Mouse (Mus musculus): ENCODE measurements around the gene Card9. TPM values are rescaled to one million over a fixed set of nuclear protein-coding genes. Genes with fewer than 3 reads are reported as not detected.
A peak's percentile ranks its signal among the peaks of the same experiment; 100 is the strongest.

The Card9 gene
- polyA plus RNA-seq, 1 experiment from 2014 or later, result 3.0 TPM

GRCm38 (mm10) chr2:26323589-26324325, 37.0 kb downstream of the Card9 start:
- Histone ChIP-seq H3K27ac (no peak overlapping the region), H3K4me2 (no peak overlapping the region), H3K36me3 (peaks cover 59% of the 10 kb centered on the region), H3K9me3 (no peaks in the 10 kb centered on the region), H3K4me1 (0 out of 2 replicates have a peak, but pooled peaks cover 8% of the 10 kb centered on the region), H3K4me3 (no peak overlapping the region), H3K9ac (no peak overlapping the region), H3K27me3 (no peaks in the 10 kb centered on the region)
- WGBS, result 83% methylated on average over 13 of the region's 13 CpGs
- ATAC-seq (ENCODE audit: borderline replicate concordance, extremely low read depth, low FRiP score, low TSS enrichment), result no peak

GRCm38 (mm10) chr2:26320245-26321185, 40.2 kb downstream of the Card9 start:
- H3K36me3 ChIP-seq, result peaks cover 36% of the 10 kb centered on the region
- peaks cover 35% of the 10 kb centered on the region for H3K4me1 ChIP-seq
- H3K9ac ChIP-seq, result no peak overlapping the region
- no peak overlapping the region for H3K4me3 ChIP-seq
- no peak overlapping the region for H3K27ac ChIP-seq
- no peaks in the 10 kb centered on the region for H3K27me3 ChIP-seq
- ATAC-seq (ENCODE audit: borderline replicate concordance, extremely low read depth, low FRiP score, low TSS enrichment), result no peak
- no peaks in the 10 kb centered on the region for H3K9me3 ChIP-seq
- no peak overlapping the region for H3K4me2 ChIP-seq
- 81% methylated on average over 14 of the region's 14 CpGs for WGBS

- H3K27me3 ChIP-seq, result no peaks in the 10 kb centered on the region
- H3K4me1 ChIP-seq, result peaks cover 39% of the 10 kb centered on the region
- WGBS, result 83% methylated on average over 13 of the region's 13 CpGs
These were observed 41.0 kb downstream of the Card9 start for GRCm38 (mm10) chr2:26319519-26320244.

GRCm38 (mm10) chr2:26319109-26319508, 41.6 kb downstream of the Card9 start:
- H3K4me1 ChIP-seq, result peaks cover 43% of the 10 kb centered on the region
- no peaks in the 10 kb centered on the region for H3K9me3 ChIP-seq
- WGBS, result 86% methylated on average over 9 of the region's 9 CpGs
- peaks cover 22% of the 10 kb centered on the region for H3K36me3 ChIP-seq
- no peak overlapping the region for H3K9ac ChIP-seq
- no peak for ATAC-seq (ENCODE audit: borderline replicate concordance, extremely low read depth, low FRiP score, low TSS enrichment)
- no peaks in the 10 kb centered on the region for H3K27me3 ChIP-seq
- no peak overlapping the region for H3K4me2 ChIP-seq
- H3K27ac ChIP-seq, result no peak overlapping the region
- no peak overlapping the region for H3K4me3 ChIP-seq

More at GRCm38 (mm10) chr2:26319519-26320244, 41.0 kb downstream of the Card9 start:
- ATAC-seq (ENCODE audit: borderline replicate concordance, extremely low read depth, low FRiP score, low TSS enrichment), result no peak
- Histone ChIP-seq H3K36me3 (peaks cover 28% of the 10 kb centered on the region), H3K27ac (no peak overlapping the region), H3K4me3 (no peak overlapping the region), H3K9me3 (no peaks in the 10 kb centered on the region), H3K4me2 (no peak overlapping the region), H3K9ac (no peak overlapping the region)

GRCm38 (mm10) chr2:26317991-26318672, 42.6 kb downstream of the Card9 start:
- 0 out of 2 replicates have a peak overlapping the region, but pooled peaks have one; percentile 68 for H3K4me3 ChIP-seq
- H3K9ac ChIP-seq, result peak overlapping the region; percentile 14
- 85% methylated on average over 3 of the region's 3 CpGs for WGBS
- H3K27ac ChIP-seq, result no peak overlapping the region
- H3K4me2 ChIP-seq, result peak overlapping the region; percentile 68; the same call in 1 of the 2 replicates
- H3K4me1 ChIP-seq, result peaks cover 50% of the 10 kb centered on the region
- H3K36me3 ChIP-seq, result 0 out of 2 replicates have a peak, but pooled peaks cover 12% of the 10 kb centered on the region
- no peak for ATAC-seq (ENCODE audit: borderline replicate concordance, extremely low read depth, low FRiP score, low TSS enrichment)
- H3K9me3 ChIP-seq, result no peaks in the 10 kb centered on the region
- no peaks in the 10 kb centered on the region for H3K27me3 ChIP-seq

- peak overlapping the region; percentile 84 for H3K9ac ChIP-seq
- ATAC-seq (ENCODE audit: borderline replicate concordance, extremely low read depth, low FRiP score, low TSS enrichment), result no peak
- H3K4me1 ChIP-seq, result peaks cover 54% of the 10 kb centered on the region
- H3K4me3 ChIP-seq, result peak overlapping the region; percentile 68
- H3K27ac ChIP-seq, result peak overlapping the region; percentile 97
- no peaks in the 10 kb centered on the region for H3K9me3 ChIP-seq
- WGBS, result 38% methylated on average over 3 of the region's 3 CpGs
- no peaks in the 10 kb centered on the region for H3K27me3 ChIP-seq
- peak overlapping the region; percentile 68 for H3K4me2 ChIP-seq
- 0 out of 2 replicates have a peak, but pooled peaks cover 5% of the 10 kb centered on the region for H3K36me3 ChIP-seq
These were observed 43.3 kb downstream of the Card9 start for GRCm38 (mm10) chr2:26317371-26317770.

GRCm38 (mm10) chr2:26316576-26317246, 44.0 kb downstream of the Card9 start:
- H3K9me3 ChIP-seq, result no peaks in the 10 kb centered on the region
- ATAC-seq (ENCODE audit: borderline replicate concordance, extremely low read depth, low FRiP score, low TSS enrichment), result no peak
- H3K4me2 ChIP-seq, result peak overlapping the region; percentile 68
- peak overlapping the region; percentile 97 for H3K27ac ChIP-seq
- WGBS, result 35% methylated on average over 9 of the region's 9 CpGs
- no peaks in the 10 kb centered on the region for H3K27me3 ChIP-seq
- peak overlapping the region; percentile 68 for H3K4me3 ChIP-seq
- H3K4me1 ChIP-seq, result peaks cover 56% of the 10 kb centered on the region
- H3K36me3 ChIP-seq, result no peaks in the 10 kb centered on the region
- H3K9ac ChIP-seq, result peak overlapping the region; percentile 84

- H3K36me3 ChIP-seq, result no peaks in the 10 kb centered on the region
- WGBS, result under 1% methylated on average over 11 of the region's 11 CpGs
- peak; percentile 1; the same call in 1 of the 2 replicates for ATAC-seq (ENCODE audit: borderline replicate concordance, extremely low read depth, low FRiP score, low TSS enrichment)
- peak overlapping the region; percentile 68 for H3K4me3 ChIP-seq
- H3K9me3 ChIP-seq, result no peaks in the 10 kb centered on the region
- H3K27ac ChIP-seq, result peak overlapping the region; percentile 97
- H3K9ac ChIP-seq, result peak overlapping the region; percentile 84
- peak overlapping the region; percentile 68 for H3K4me2 ChIP-seq
- no peaks in the 10 kb centered on the region for H3K27me3 ChIP-seq
- H3K4me1 ChIP-seq, result peaks cover 58% of the 10 kb centered on the region
These were observed 44.8 kb downstream of the Card9 start for GRCm38 (mm10) chr2:26315925-26316311.

- H3K9ac ChIP-seq, result peak within 1 kb of the TSS; percentile 84
- ATAC-seq (ENCODE audit: borderline replicate concordance, extremely low read depth, low FRiP score, low TSS enrichment), result peak; percentile 71
- H3K4me1 ChIP-seq, result peaks cover 57% of the 10 kb centered on the region
- H3K4me2 ChIP-seq, result peak within 1 kb of the TSS; percentile 68
- WGBS, result under 1% methylated on average over 48 of the region's 66 CpGs
- no peaks in the 10 kb centered on the region for H3K9me3 ChIP-seq
- no peaks in the 10 kb centered on the region for H3K27me3 ChIP-seq
- no peaks in the 10 kb centered on the region for H3K36me3 ChIP-seq
- H3K4me3 ChIP-seq, result peak within 1 kb of the TSS; percentile 68
- H3K27ac ChIP-seq, result peak within 1 kb of the TSS; percentile 97
These were observed 45.4 kb downstream of the Card9 start, which contains the start of gene Gpsm1 for GRCm38 (mm10) chr2:26315072-26315924. Gpsm1 (plus strand) TSS chr2:26315515.

All from lung, embryonic 15.5 days (tissue).